Comparison of ENCODE assay signal across 8 mouse cellular contexts in the genomic region with DNA sequence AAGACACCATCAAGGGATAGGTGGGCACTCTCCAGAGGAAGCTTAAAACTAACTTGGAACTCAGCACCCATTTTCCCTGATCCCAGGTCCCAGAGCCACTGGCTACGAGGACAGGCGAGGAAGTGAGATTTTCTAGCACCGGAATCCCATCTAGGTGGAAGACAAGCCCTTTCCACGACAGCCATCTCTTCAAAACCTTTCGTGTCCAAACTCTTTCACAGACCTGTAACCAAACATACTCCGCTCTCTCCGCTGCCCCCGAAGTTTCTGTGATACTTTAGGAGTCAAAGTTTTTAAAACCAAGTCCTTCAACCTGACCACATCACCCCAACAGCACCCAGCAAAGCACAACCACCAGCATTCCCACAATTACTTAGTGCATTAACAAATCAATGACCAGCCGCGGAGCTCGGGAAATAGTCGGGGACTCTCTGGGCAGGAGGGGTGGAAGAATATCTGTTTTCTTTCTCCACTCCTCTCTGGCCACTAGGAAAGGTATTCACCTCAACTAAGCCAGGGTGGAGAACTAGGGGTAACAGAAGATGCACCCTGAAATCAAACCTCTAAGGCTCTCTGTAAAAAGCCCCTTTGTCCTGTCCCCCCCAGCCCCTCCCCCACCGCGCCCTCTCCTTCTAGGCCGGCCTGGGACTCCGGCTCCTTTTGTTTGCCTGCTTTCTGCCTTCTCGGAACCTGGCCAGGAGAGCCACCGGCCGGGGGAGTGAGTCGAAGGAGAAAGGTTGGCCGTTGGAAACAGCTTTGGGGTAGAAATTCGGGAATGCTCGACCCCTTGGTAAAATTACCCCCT. TPM values are rescaled to one million over a fixed set of nuclear protein-coding genes. Genes with fewer than 3 reads are reported as not detected.
A peak's percentile ranks its signal among the peaks of the same experiment; 100 is the strongest.
DNase-seq lines count a peak whose midpoint lies in the region; ATAC-seq lines count a peak whose summit lies in the region.

No protein-coding gene starts in this region.

- peaks cover 31% of the 10 kb centered on the region; the same call in 1 of the 2 replicates for H3K27me3 ChIP-seq in embryonic facial prominence, embryonic 10.5 days (replicated peaks; ENCODE audit: low read depth, poor library complexity, severe bottlenecking)
- no peaks in the 10 kb centered on the region for H3K27me3 ChIP-seq in limb, embryonic 11.5 days (ENCODE audit: control insufficient read depth, insufficient read depth, low read length)

- peak overlapping the region; percentile 82 for H3K9ac ChIP-seq in limb, embryonic 11.5 days (ENCODE audit: low read length)

- DNase-seq in left cerebral cortex, postnatal 4 days = peak; percentile 29
- DNase-seq in left cerebral cortex, adult 18-20 months (ENCODE audit: low spot score in 2 of 2) = no peak
- DNase-seq in embryonic facial prominence, embryonic 10.5 days (ENCODE audit: low spot score) = peak; percentile 67
- peak; percentile 63 for DNase-seq in limb, embryonic 11.5 days (ENCODE audit: low spot score)
- peak; percentile 36 for DNase-seq in retina, postnatal 1 day
- no peak for DNase-seq in adrenal gland, postnatal 14 days
- no peak for DNase-seq in spleen, adult 12 weeks (ENCODE audit: low spot score)

- under 1% methylated on average over 23 of the region's 23 CpGs for WGBS in embryonic facial prominence, embryonic 10.5 days
- WGBS in limb, embryonic 11.5 days = under 1% methylated on average over 23 of the region's 23 CpGs

- peak; percentile 27; the same call in 1 of the 2 replicates for ATAC-seq in limb, embryonic 11.5 days (ENCODE audit: insufficient number of reproducible peaks, low FRiP score, low TSS enrichment, low read depth)
- no peak for ATAC-seq in monocyte, adult 5-6 weeks (replicated peaks; ENCODE audit: insufficient number of reproducible peaks, low FRiP score, low TSS enrichment, poor library complexity, severe bottlenecking)

- H3K9me3 ChIP-seq in embryonic facial prominence, embryonic 10.5 days = no peaks in the 10 kb centered on the region
- H3K9me3 ChIP-seq in limb, embryonic 11.5 days (ENCODE audit: control insufficient read depth, low read length) = no peaks in the 10 kb centered on the region

- peaks cover 63% of the 10 kb centered on the region for H3K4me1 ChIP-seq in embryonic facial prominence, embryonic 10.5 days
- peaks cover 43% of the 10 kb centered on the region for H3K4me1 ChIP-seq in limb, embryonic 11.5 days (ENCODE audit: control insufficient read depth, insufficient read depth, low read length)

- intact Hi-C loops in left cerebral cortex, postnatal 4 days (cut with DNase I) = no loop called here

- H3K36me3 ChIP-seq in embryonic facial prominence, embryonic 10.5 days (replicated peaks) = no peaks in the 10 kb centered on the region; the same call in 1 of the 2 replicates
- H3K36me3 ChIP-seq in limb, embryonic 11.5 days (ENCODE audit: control insufficient read depth, insufficient read depth, low read length) = no peaks in the 10 kb centered on the region

- peak overlapping the region; percentile 79 for H3K4me3 ChIP-seq in embryonic facial prominence, embryonic 10.5 days
- H3K4me3 ChIP-seq in limb, embryonic 11.5 days (ENCODE audit: low read depth, low read length) = peak overlapping the region; percentile 73

- peak overlapping the region; percentile 94 for H3K27ac ChIP-seq in embryonic facial prominence, embryonic 10.5 days (replicated peaks)
- peak overlapping the region; percentile 23; the same call in 1 of the 2 replicates for H3K27ac ChIP-seq in limb, embryonic 11.5 days (replicated peaks; ENCODE audit: low read depth, low read length)

- H3K4me2 ChIP-seq in limb, embryonic 11.5 days (ENCODE audit: low read depth, severe bottlenecking) = peak overlapping the region; percentile 80

RNA-seq across cellular contexts. Expression of a gene that starts 0.9 kb away (rescaled TPM):
- 1 to 10 TPM; 4.8 to 5.9 TPM for total RNA-seq in left cerebral cortex, postnatal 4 days (2021)
- total RNA-seq in left cerebral cortex, adult 18-20 months (2021) = 1 to 10 TPM; 1.6 to 2.3 TPM
- polyA plus RNA-seq in embryonic facial prominence, embryonic 10.5 days (2016; fragmentation: Nextera tagmentation; extraction: Ambion mirVana) = 24.1 and 26.4 TPM in 2 replicates
- 26.8 and 27.8 TPM in 2 replicates for polyA plus RNA-seq in limb, embryonic 11.5 days (2014; fragmentation: Nextera tagmentation; extraction: Ambion mirVana)
- not detected in 2 replicates for total RNA-seq in adrenal gland, postnatal 14 days (2021)
- not detected in 3 replicates for total RNA-seq in monocyte, adult 5-6 weeks (2017)

RNA-seq across cellular contexts. Expression of a gene that starts 20.6 kb away (rescaled TPM):
- 1 to 10 TPM; 1.0 to 1.2 TPM for total RNA-seq in left cerebral cortex, postnatal 4 days (2021)
- total RNA-seq in left cerebral cortex, adult 18-20 months (2021) = 1 to 10 TPM in 1 of 2 experiments, under 1 TPM in 1; 0.42 to 1.1 TPM
- 0.42 and 0.58 TPM in 2 replicates for polyA plus RNA-seq in embryonic facial prominence, embryonic 10.5 days (2016; fragmentation: Nextera tagmentation; extraction: Ambion mirVana)
- polyA plus RNA-seq in limb, embryonic 11.5 days (2014; fragmentation: Nextera tagmentation; extraction: Ambion mirVana) = 0.33 and 0.40 TPM in 2 replicates
- not detected in 2 replicates for total RNA-seq in adrenal gland, postnatal 14 days (2021)
- total RNA-seq in monocyte, adult 5-6 weeks (2017) = 0.32 TPM in 1 of 3 replicates, not detected in the others

RNA-seq across cellular contexts. Expression of a gene that starts 27.5 kb away (rescaled TPM):
- total RNA-seq in left cerebral cortex, postnatal 4 days (2021) = 10 to 100 TPM; 10.2 to 11.5 TPM
- 1 to 10 TPM; 3.8 to 4.2 TPM for total RNA-seq in left cerebral cortex, adult 18-20 months (2021)
- polyA plus RNA-seq in embryonic facial prominence, embryonic 10.5 days (2016; fragmentation: Nextera tagmentation; extraction: Ambion mirVana) = not detected in 2 replicates
- polyA plus RNA-seq in limb, embryonic 11.5 days (2014; fragmentation: Nextera tagmentation; extraction: Ambion mirVana) = not detected in 2 replicates
- total RNA-seq in adrenal gland, postnatal 14 days (2021) = 0.34 TPM in 1 of 2 replicates, not detected in the other
- total RNA-seq in monocyte, adult 5-6 weeks (2017) = not detected in 3 replicates

Comparison
In these comparisons a context has a peak if more than half of its experiments do, and no peak if none do; other contexts are left out.
1. DNase-seq: peak in left cerebral cortex, postnatal 4 days (single experiment), embryonic facial prominence, embryonic 10.5 days (single experiment), limb, embryonic 11.5 days (single experiment) and retina, postnatal 1 day (single experiment); none in left cerebral cortex, adult 18-20 months (0 of 2), adrenal gland, postnatal 14 days (single experiment) and spleen, adult 12 weeks (single experiment).